Comparison of ENCODE assay signal across 11 mouse cellular contexts in the genomic region with DNA sequence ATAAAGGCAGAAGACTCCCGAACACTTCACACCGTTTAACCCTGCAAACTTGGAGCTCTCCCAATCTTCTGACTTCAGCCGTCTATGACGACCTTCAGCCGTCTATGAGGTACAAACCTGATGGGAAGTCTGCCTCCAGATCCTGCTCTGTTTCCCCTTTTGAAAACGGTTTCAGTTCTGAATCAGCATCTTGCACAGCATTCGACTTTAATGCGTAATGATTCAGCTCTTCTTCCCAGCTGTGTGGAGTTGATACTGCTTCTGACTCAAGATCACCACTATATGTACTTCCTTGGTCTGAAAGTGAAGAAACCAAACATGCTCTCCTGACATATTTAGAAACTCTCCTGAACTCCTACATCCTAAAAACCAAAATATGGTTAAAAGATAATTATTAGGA.
"Had no signal": no experiment of that assay in that cellular context is flagged by ENCODE, and none has a peak within 500 bp of the region (broad histone marks: within the 10 kb centered on the region; RNA-seq: fewer than 3 reads in every experiment).

No protein-coding gene starts in this region.

- H3K9ac ChIP-seq: limb, embryonic 15.5 days; liver, embryonic 15.5 days; lung, embryonic 15.5 days; midbrain, embryonic 12.5 days; neural tube, embryonic 13.5 days had no signal

- H3K27ac ChIP-seq: limb, embryonic 15.5 days; liver, embryonic 15.5 days; lung, embryonic 15.5 days; midbrain, embryonic 12.5 days; neural tube, embryonic 13.5 days had no signal

- H3K4me3 ChIP-seq: limb, embryonic 15.5 days; liver, embryonic 15.5 days; lung, embryonic 15.5 days; midbrain, embryonic 12.5 days; neural tube, embryonic 13.5 days had no signal

- H3K9me3 ChIP-seq: limb, embryonic 15.5 days; liver, embryonic 15.5 days; lung, embryonic 15.5 days; midbrain, embryonic 12.5 days; neural tube, embryonic 13.5 days had no signal

- DNase-seq: kidney, adult 18-20 months; kidney, postnatal 14 days; lung, postnatal 14 days; right cerebral cortex, postnatal 14 days; thymus, postnatal 36 days had no signal

- H3K4me2 ChIP-seq: limb, embryonic 15.5 days; liver, embryonic 15.5 days; lung, embryonic 15.5 days; midbrain, embryonic 12.5 days; neural tube, embryonic 13.5 days had no signal

- ATAC-seq: midbrain, embryonic 16.5 days had no signal

- H3K4me1 ChIP-seq: limb, embryonic 15.5 days; liver, embryonic 15.5 days; lung, embryonic 15.5 days; midbrain, embryonic 12.5 days; neural tube, embryonic 13.5 days had no signal

- H3K27me3 ChIP-seq: limb, embryonic 15.5 days; liver, embryonic 15.5 days; lung, embryonic 15.5 days; midbrain, embryonic 12.5 days; neural tube, embryonic 13.5 days had no signal
